Mouse (Mus musculus): ENCODE measurements around the gene Rhoq. TPM values are rescaled to one million over a fixed set of nuclear protein-coding genes. Genes with fewer than 3 reads are reported as not detected.

Gene Rhoq
- polyA plus RNA-seq, 1 experiment from 2014 or later: 10.7 TPM

DNA sequence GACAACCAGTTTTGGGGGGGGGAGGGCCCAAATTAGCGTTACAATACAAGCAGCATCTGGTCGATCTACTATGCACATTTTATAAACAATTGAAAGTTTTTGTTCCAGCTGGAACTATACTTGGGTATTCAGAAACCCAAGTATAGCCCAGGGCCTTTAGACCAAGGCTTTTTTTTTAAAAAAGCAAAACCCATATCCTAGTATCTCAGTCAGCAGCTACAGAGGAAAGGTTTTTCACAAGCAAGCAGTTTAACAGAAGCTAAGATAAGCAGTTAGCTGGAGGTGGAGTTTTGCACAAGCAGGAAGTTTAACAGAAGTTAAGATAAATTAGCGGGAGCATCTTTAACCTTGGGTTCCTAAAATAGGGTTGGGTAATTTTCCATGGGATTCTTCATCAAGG lies 36.0 kb upstream of the Rhoq start:
- Histone ChIP-seq H3K4me1 (ENCODE audit: insufficient read depth, low read depth, low read length) (no peaks in the 10 kb centered on the region), H3K9ac (replicated peaks; ENCODE audit: low read depth) (no peak overlapping the region), H3K4me2 (replicated peaks; ENCODE audit: low read depth, low read length) (no peak overlapping the region), H3K27me3 (replicated peaks; ENCODE audit: insufficient read depth, low read length) (no peaks in the 10 kb centered on the region), H3K4me3 (ENCODE audit: low read depth, low read length) (no peak overlapping the region), H3K36me3 (ENCODE audit: insufficient read depth, low read length) (no peaks in the 10 kb centered on the region), H3K9me3 (ENCODE audit: low read length) (no peaks in the 10 kb centered on the region), H3K27ac (ENCODE audit: low read length) (no peak overlapping the region)
- DNase-seq (ENCODE audit: low spot score) (no peak), ATAC-seq (no peak)
- TF ChIP-seq CTCF (IDR thresholded peaks at IDR 0.05): no peak
- no peak for TF ChIP-seq EP300 (IDR thresholded peaks at IDR 0.05)
- WGBS: 83% methylated on average over 3 of the region's 3 CpGs

DNA sequence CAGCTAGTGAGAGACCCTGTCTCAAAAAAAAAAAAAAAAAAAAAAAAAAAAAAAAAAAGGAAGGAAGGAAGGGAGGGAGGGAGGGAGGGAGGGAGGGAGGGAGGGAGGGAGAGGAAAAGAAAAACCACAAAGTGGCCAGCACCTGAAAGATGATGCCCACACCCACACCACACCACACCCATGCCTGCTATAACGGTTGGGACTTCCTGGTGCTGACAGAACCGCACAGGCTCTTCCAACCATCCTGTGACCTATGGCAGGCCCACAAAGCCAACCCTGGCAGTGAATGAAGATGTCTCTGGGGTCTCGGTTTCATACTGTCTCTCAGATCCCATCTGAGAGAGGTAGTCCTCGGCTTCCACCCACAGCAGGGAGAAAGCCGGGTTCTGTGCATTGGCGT lies 33.5 kb upstream of the Rhoq start:
- ATAC-seq: no peak

DNA sequence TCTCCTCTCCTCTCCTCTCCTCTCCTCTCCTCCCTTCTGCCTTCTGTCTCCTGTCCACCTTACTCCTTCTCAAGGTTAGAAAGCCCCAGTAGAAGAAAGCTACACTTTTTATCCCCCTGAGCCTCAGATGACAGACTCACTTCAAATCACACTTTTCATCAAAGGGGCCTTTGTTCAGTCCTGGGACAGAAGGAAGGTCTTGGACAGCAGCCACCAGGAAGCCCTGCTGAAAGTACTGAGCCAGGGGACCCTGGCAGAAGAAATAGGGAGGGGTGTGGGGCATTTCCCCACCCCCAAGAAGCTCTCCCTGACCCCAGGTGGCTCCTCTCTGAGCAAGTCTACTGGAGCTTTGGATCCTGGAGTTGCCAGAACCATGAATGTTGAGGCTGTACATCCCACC lies 32.9 kb upstream of the Rhoq start:
- no peaks in the 10 kb centered on the region for H3K36me3 ChIP-seq (ENCODE audit: insufficient read depth, low read length)
- no peak for DNase-seq (ENCODE audit: low spot score)

More for the DNA sequence above, 33.5 kb upstream of the Rhoq start:
- WGBS: 69% methylated on average over 6 of the region's 6 CpGs
- Histone ChIP-seq H3K36me3 (ENCODE audit: insufficient read depth, low read length) (no peaks in the 10 kb centered on the region), H3K9me3 (ENCODE audit: low read length) (no peaks in the 10 kb centered on the region), H3K27ac (ENCODE audit: low read length) (no peak overlapping the region), H3K9ac (replicated peaks; ENCODE audit: low read depth) (no peak overlapping the region), H3K4me2 (replicated peaks; ENCODE audit: low read depth, low read length) (no peak overlapping the region), H3K4me3 (ENCODE audit: low read depth, low read length) (no peak overlapping the region), H3K27me3 (replicated peaks; ENCODE audit: insufficient read depth, low read length) (no peaks in the 10 kb centered on the region), H3K4me1 (ENCODE audit: insufficient read depth, low read depth, low read length) (no peaks in the 10 kb centered on the region)
- no peak for DNase-seq (ENCODE audit: low spot score)
- no peak for TF ChIP-seq CTCF (IDR thresholded peaks at IDR 0.05)

DNA sequence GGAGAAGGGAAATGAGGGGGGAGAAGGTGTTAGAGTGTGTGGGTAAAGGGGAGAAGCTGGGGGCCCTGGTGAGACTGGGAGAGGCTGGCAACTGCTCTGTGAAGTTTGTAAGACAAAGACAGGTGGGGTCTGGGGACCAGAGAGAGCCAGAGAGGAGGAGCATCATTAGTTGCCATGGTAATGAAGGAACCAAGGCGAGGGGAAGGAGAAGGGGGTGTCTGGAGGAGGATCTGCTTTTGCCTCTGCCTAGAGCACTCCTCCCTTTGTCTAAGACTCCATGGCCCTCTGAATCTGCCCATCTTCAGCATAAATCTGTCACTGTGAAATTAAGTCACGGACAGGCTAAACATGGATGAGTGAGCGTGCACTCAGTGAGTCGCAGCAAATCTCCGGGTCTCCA lies 30.0 kb upstream of the Rhoq start:
- H3K9me3 ChIP-seq (ENCODE audit: low read length): no peaks in the 10 kb centered on the region
- no peak overlapping the region for H3K4me3 ChIP-seq (ENCODE audit: low read depth, low read length)
- ATAC-seq (no peak), DNase-seq (ENCODE audit: low spot score) (no peak)
- no peak overlapping the region for H3K4me2 ChIP-seq (replicated peaks; ENCODE audit: low read depth, low read length)
- H3K36me3 ChIP-seq (ENCODE audit: insufficient read depth, low read length): no peaks in the 10 kb centered on the region
- no peak overlapping the region for H3K27ac ChIP-seq (ENCODE audit: low read length)
- peaks cover under 1% of the 10 kb centered on the region; the same call in 1 of the 2 replicates for H3K4me1 ChIP-seq (ENCODE audit: insufficient read depth, low read depth, low read length)
- WGBS: 44% methylated on average over 5 of the region's 5 CpGs
- no peak for TF ChIP-seq CTCF (IDR thresholded peaks at IDR 0.05)
- no peak for TF ChIP-seq EP300 (IDR thresholded peaks at IDR 0.05)
- H3K9ac ChIP-seq (replicated peaks; ENCODE audit: low read depth): no peak overlapping the region
- H3K27me3 ChIP-seq (replicated peaks; ENCODE audit: insufficient read depth, low read length): no peaks in the 10 kb centered on the region

More for the DNA sequence above, 32.9 kb upstream of the Rhoq start:
- Histone ChIP-seq H3K27me3 (replicated peaks; ENCODE audit: insufficient read depth, low read length) (no peaks in the 10 kb centered on the region), H3K4me2 (replicated peaks; ENCODE audit: low read depth, low read length) (no peak overlapping the region), H3K9ac (replicated peaks; ENCODE audit: low read depth) (no peak overlapping the region), H3K4me3 (ENCODE audit: low read depth, low read length) (no peak overlapping the region), H3K4me1 (ENCODE audit: insufficient read depth, low read depth, low read length) (no peaks in the 10 kb centered on the region), H3K27ac (ENCODE audit: low read length) (no peak overlapping the region), H3K9me3 (ENCODE audit: low read length) (no peaks in the 10 kb centered on the region)
- no peak for ATAC-seq
- no peak for TF ChIP-seq EP300 (IDR thresholded peaks at IDR 0.05)
- no peak for TF ChIP-seq CTCF (IDR thresholded peaks at IDR 0.05)

DNA sequence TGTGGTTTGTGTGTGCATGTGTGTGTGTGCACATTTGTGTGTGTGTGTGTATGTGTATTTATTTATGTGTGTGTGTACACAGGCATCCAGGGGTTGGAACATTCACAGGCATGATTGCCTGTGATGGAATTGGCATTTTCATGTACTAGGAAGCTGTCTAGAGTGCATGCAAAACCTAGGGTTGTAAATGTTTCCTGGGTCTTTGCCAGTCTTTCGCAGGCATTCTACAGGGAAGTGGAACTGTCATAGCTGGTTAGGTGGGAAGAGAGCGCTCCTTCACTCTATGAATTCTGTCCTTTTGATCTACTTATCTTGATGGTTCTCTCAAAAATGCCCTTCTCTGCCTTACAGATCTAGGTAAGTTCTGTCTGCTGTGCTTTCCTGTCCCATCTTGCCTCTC lies 25.8 kb upstream of the Rhoq start:
- Histone ChIP-seq H3K4me3 (ENCODE audit: low read depth, low read length) (no peak overlapping the region), H3K27me3 (replicated peaks; ENCODE audit: insufficient read depth, low read length) (no peaks in the 10 kb centered on the region), H3K36me3 (ENCODE audit: insufficient read depth, low read length) (no peaks in the 10 kb centered on the region), H3K4me1 (ENCODE audit: insufficient read depth, low read depth, low read length) (peaks cover 4% of the 10 kb centered on the region; the same call in 1 of the 2 replicates), H3K4me2 (replicated peaks; ENCODE audit: low read depth, low read length) (peak overlapping the region; percentile 52; the same call in 1 of the 2 replicates), H3K9me3 (ENCODE audit: low read length) (no peaks in the 10 kb centered on the region), H3K9ac (replicated peaks; ENCODE audit: low read depth) (no peak overlapping the region), H3K27ac (ENCODE audit: low read length) (no peak overlapping the region)
- DNase-seq (ENCODE audit: low spot score) (no peak), ATAC-seq (no peak)
- WGBS: 56% methylated on average over 2 of the region's 2 CpGs
- TF ChIP-seq CTCF (IDR thresholded peaks at IDR 0.05): no peak
- TF ChIP-seq EP300 (IDR thresholded peaks at IDR 0.05): no peak

DNA sequence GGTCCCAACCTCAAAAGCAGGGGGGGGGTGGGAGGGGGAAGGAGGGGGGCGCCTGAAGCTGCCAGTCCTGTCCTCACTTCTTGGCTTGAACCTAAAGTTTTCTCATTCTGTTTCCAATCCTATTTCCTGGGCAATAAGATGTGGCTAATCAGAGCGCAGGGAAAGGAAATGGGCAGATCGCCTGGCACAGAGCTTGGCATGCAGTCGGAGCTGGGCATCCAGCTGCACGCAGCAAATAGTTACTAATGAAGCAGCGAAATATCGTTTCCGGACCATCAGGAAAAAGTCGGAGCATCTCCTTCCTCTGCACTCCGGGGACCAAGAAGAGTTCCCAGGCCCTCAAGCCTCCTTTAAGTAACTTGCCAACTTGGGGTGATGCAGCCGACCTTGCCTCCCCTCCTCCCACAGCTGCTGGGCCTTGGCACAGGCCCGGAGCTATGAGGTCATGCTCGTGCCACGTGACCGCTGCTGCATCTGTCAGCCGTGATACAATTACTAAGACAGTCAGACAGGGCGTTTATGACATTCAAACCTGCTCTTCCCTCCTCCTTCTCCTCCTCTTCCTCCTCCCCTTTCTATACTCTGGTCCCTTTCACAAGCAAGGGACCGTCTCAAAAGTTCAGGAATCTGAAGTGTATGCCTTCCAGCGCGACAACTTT lies 25.3 kb upstream of the Rhoq start:
- ATAC-seq (peak; percentile 96), DNase-seq (ENCODE audit: low spot score) (peak; percentile 89)
- H3K27ac ChIP-seq (ENCODE audit: low read length): no peak overlapping the region
- no peaks in the 10 kb centered on the region for H3K27me3 ChIP-seq (replicated peaks; ENCODE audit: insufficient read depth, low read length)
- no peak overlapping the region; the same call in 1 of the 2 replicates for H3K9ac ChIP-seq (replicated peaks; ENCODE audit: low read depth)
- H3K4me1 ChIP-seq (ENCODE audit: insufficient read depth, low read depth, low read length): peaks cover 4% of the 10 kb centered on the region; the same call in 1 of the 2 replicates
- 2% methylated on average over 19 of the region's 20 CpGs for WGBS
- H3K9me3 ChIP-seq (ENCODE audit: low read length): no peaks in the 10 kb centered on the region
- no peaks in the 10 kb centered on the region for H3K36me3 ChIP-seq (ENCODE audit: insufficient read depth, low read length)
- TF ChIP-seq CTCF (IDR thresholded peaks at IDR 0.05) (no peak), EP300 (IDR thresholded peaks at IDR 0.05) (peak; percentile 64)
- H3K4me3 ChIP-seq (ENCODE audit: low read depth, low read length): no peak overlapping the region; the same call in 1 of the 2 replicates
- peak overlapping the region; percentile 52 for H3K4me2 ChIP-seq (replicated peaks; ENCODE audit: low read depth, low read length)

All from lung, postnatal 0 days (tissue).